Mouse (Mus musculus) G1E-ER4 (cell line): Measurements from ENCODE around the gene Tcea3. TPM values are rescaled to one million over a fixed set of nuclear protein-coding genes. Genes with fewer than 3 reads are reported as not detected.
A peak's percentile ranks its signal among the peaks of the same experiment; 100 is the strongest.

Experiments
- GATA1 ChIP-seq: IDR thresholded peaks from one replicate; pipeline ENCODE4 v1.8.0; 2012; ENCODE audit warnings: low read length, inconsistent platforms
- polyA plus RNA-seq: library from polyadenylated mRNA; stranded (reverse); fragments of >175 nt; gene quantifications from 2 replicates; pipeline ENCODE4 v1.2.3, GENCODE M21; 2012

Gene Tcea3
- polyA plus RNA-seq, 1 experiment: 0.14 TPM

- no peak for TF ChIP-seq GATA1
Measured at GRCm38 (mm10) chr4:136255919-136256318, 8.4 kb downstream of the Tcea3 start.

GRCm38 (mm10) chr4:136256696-136257095 lies 9.2 kb downstream of the Tcea3 start:
- TF ChIP-seq GATA1: peak; percentile 89

GRCm38 (mm10) chr4:136259916-136260315 lies 12.4 kb downstream of the Tcea3 start:
- TF ChIP-seq GATA1: no peak

- TF ChIP-seq GATA1: no peak
Measured at GRCm38 (mm10) chr4:136260491-136261180, 13.1 kb downstream of the Tcea3 start.

- TF ChIP-seq GATA1: no peak
Measured at GRCm38 (mm10) chr4:136261912-136262311, 14.4 kb downstream of the Tcea3 start.

GRCm38 (mm10) chr4:136263555-136263954 lies 16.0 kb downstream of the Tcea3 start:
- TF ChIP-seq GATA1: no peak

- peak; percentile 47 for TF ChIP-seq GATA1
Measured at GRCm38 (mm10) chr4:136266716-136267343, 19.3 kb downstream of the Tcea3 start.

- no peak for TF ChIP-seq GATA1
Measured at GRCm38 (mm10) chr4:136268912-136269311, 21.4 kb downstream of the Tcea3 start.

- TF ChIP-seq GATA1: no peak
Measured at GRCm38 (mm10) chr4:136270648-136271047, 23.1 kb downstream of the Tcea3 start.

- no peak for TF ChIP-seq GATA1
Measured at GRCm38 (mm10) chr4:136281097-136281496, 33.6 kb downstream of the Tcea3 start.

GRCm38 (mm10) chr4:136281611-136282010 lies 34.1 kb downstream of the Tcea3 start:
- TF ChIP-seq GATA1: no peak

- TF ChIP-seq GATA1: no peak
Measured at GRCm38 (mm10) chr4:136282621-136283480, 35.3 kb downstream of the Tcea3 start.

GRCm38 (mm10) chr4:136283783-136284182 lies 36.3 kb downstream of the Tcea3 start:
- no peak for TF ChIP-seq GATA1

- TF ChIP-seq GATA1: no peak
Measured at GRCm38 (mm10) chr4:136284455-136284854, 36.9 kb downstream of the Tcea3 start, which contains the start of gene Zfp46. Gene Zfp46, plus strand, starts transcription at chr4:136284683.

GRCm38 (mm10) chr4:136284891-136285290 lies 37.4 kb downstream of the Tcea3 start:
- no peak for TF ChIP-seq GATA1

- TF ChIP-seq GATA1: no peak
Measured at GRCm38 (mm10) chr4:136285348-136285810, 37.9 kb downstream of the Tcea3 start.
